Mouse (Mus musculus): ENCODE data around the gene Vmn1r239-ps.
"Not testable (repeated sequence)": the region's sequence is repeated elsewhere in the genome, so short reads cannot be mapped to it uniquely, and the experiment has no call there.

Gene Vmn1r239-ps

GRCm38 (mm10) chrX:147453610-147454009 lies at the start of gene Vmn1r239-ps:
Gene Vmn1r239-ps (minus strand): TSS chrX:147453710.
- not testable (repeated sequence) for DNase-seq

DNA sequence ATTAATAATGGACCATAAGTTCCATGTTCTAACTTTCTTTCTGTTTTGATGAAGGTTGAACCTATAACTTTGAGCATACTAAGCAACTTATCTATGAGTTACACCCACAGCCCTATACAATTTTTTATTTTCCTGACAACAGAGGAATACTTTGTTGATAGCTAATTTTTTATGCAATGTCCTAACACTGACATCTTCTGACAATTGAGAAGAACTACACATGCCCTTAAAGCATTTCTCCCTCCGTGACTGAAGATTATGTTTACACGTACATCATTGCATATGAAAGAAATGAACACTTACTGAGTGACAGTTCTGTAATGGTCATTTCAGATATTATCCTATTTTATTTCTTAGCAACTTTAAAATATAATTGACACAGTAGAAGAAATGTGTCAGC lies 36.0 kb upstream of the Vmn1r239-ps start:
- no peak for DNase-seq

GRCm38 (mm10) chrX:147443386-147443785 lies 10.1 kb downstream of the Vmn1r239-ps start:
- DNase-seq = no peak

DNA sequence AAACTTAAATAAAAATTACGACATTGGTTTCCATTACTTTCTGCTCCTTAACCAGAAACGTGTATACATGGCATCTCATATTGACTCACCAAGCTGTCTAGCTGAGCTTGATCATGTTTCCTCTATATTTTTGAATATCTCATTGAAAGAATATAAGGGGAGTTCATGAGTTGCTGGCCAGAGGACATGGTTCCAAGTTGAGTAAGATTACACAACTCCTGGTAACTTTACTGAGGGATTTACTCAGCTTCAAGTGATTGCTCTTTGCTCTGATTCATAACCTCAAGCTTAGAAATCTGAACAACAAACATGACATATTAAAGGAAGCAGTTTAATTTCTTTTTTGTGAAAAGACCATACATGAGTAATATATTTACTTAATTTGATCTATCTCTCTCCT lies 18.1 kb downstream of the Vmn1r239-ps start:
- DNase-seq = no peak

DNA sequence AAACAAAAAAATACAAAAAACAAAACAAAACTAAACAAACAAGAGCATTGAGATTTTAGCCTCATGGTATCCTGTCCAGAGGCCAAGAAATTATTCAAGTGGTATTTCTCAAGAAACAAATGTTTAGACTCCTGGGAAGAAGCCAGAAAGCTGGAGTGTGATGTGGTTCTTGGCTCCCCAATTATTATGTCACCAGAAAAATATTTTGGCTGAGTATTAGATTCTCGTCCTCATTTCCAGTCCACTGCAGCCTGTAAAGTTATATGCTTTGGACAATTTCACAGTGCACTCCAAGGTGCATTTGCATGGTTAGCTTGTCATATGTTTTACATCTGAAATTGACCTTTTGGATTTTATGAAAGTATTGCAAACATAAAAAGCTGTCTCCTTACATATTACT lies 23.8 kb downstream of the Vmn1r239-ps start:
- no peak for DNase-seq

DNA sequence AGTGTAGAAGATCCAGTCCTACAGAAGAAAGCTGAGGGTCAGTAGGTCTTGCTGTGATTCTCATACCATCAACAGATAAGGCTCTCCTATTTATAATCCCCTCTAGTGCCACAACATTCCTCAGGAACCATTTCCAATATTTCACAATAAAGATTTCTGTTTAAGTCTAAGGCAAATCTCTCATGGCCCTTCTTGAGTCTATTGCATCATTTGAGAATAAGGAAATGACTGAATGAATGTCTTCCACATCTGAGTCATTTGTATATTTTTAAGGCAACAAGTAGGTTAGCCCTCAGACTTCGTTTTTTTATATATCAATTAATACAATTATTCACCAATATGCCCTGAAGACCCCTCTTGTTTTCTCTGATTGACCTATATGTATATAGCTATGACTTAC lies 24.4 kb downstream of the Vmn1r239-ps start, which contains the start of gene Il13ra2:
TSS of gene Il13ra2 (minus strand) at position 64 of the 400 bp plus-strand sequence.
- DNase-seq = no peak

All from B cell, adult 2 months (primary cell).